Mouse (Mus musculus) embryonic facial prominence, embryonic 15.5 days (tissue): ENCODE measurements around the gene Zfand5. TPM values are rescaled to one million over a fixed set of nuclear protein-coding genes. Genes with fewer than 3 reads are reported as not detected.
"Not testable (repeated sequence)": the region's sequence is repeated elsewhere in the genome, so short reads cannot be mapped to it uniquely, and the experiment has no call there.

Experiments
- ATAC-seq: fragments of 200-750 bp; cut with Nextera tagmentation; 2 replicates; pipeline ENCODE4 v1.8.0; 2017; ENCODE audit warnings: low read depth, moderate TSS enrichment; ENCODE audit not compliant: insufficient number of reproducible peaks, low FRiP score, low TSS enrichment
- H3K27ac ChIP-seq: fragments of 300-500 bp; sonication (generic); replicated peaks from 2 replicates; pipeline ENCODE4 v1.5.1; 2015; ENCODE audit warnings: mild to moderate bottlenecking, inconsistent platforms
- H3K27me3 ChIP-seq: fragments of 300-500 bp; sonication (generic); 2 replicates; pipeline ENCODE4 v1.6.1; 2015; ENCODE audit warnings: inconsistent platforms
- H3K36me3 ChIP-seq: fragments of 300-500 bp; sonication (generic); 2 replicates; pipeline ENCODE4 v1.6.1; 2015; ENCODE audit warnings: mild to moderate bottlenecking, inconsistent platforms
- H3K4me1 ChIP-seq: fragments of 300-500 bp; sonication (generic); 2 replicates; pipeline ENCODE4 v1.6.1; 2015; ENCODE audit warnings: inconsistent platforms
- H3K4me2 ChIP-seq: fragments of 300-500 bp; sonication (generic); replicated peaks from 2 replicates; pipeline ENCODE4 v1.6.1; 2015; ENCODE audit warnings: mild to moderate bottlenecking, inconsistent platforms
- H3K4me3 ChIP-seq: fragments of 300-500 bp; sonication (generic); replicated peaks from 2 replicates; pipeline ENCODE4 v1.5.1; 2015; ENCODE audit warnings: mild to moderate bottlenecking, inconsistent platforms
- H3K9ac ChIP-seq: fragments of 300-500 bp; sonication (generic); 2 replicates; pipeline ENCODE4 v1.6.1; 2015; ENCODE audit warnings: inconsistent platforms
- H3K9me3 ChIP-seq: fragments of 300-500 bp; sonication (generic); replicated peaks from 2 replicates; pipeline ENCODE4 v1.6.1; 2016; ENCODE audit warnings: inconsistent platforms
- WGBS: fragments of 180-500 bp; shearing (Covaris S2); methylation state at CpG from one replicate; pipeline ENCODE4 v1.1.7; 2015; 5-methylcytosine and 5-hydroxymethylcytosine counted together
- polyA plus RNA-seq: library from polyadenylated mRNA; unstranded; fragments of >200 nt; fragmentation: Nextera tagmentation; extraction: Ambion mirVana; gene quantifications from 2 replicates; pipeline ENCODE4 v1.2.1, GENCODE M21; 2015

Zfand5 gene
- polyA plus RNA-seq = 117 and 123 TPM in 2 replicates

GRCm38 (mm10) chr19:21271741-21272654 is at the start of gene Zfand5:
Gene Zfand5 (plus strand): TSS chr19:21272278.
- H3K27me3 ChIP-seq = no peaks in the 10 kb centered on the region
- H3K4me1 ChIP-seq = 0 out of 2 replicates have a peak, but pooled peaks cover 4% of the 10 kb centered on the region
- WGBS = under 1% methylated on average over 106 of the region's 118 CpGs
- H3K9ac ChIP-seq = peak within 1 kb of the TSS; percentile 94
- peak; percentile 96 for ATAC-seq
- H3K4me3 ChIP-seq = peak within 1 kb of the TSS; percentile 93
- peak within 1 kb of the TSS; percentile 99 for H3K27ac ChIP-seq
- H3K4me2 ChIP-seq = peak within 1 kb of the TSS; percentile 69
- no peaks in the 10 kb centered on the region for H3K9me3 ChIP-seq
- H3K36me3 ChIP-seq = peaks cover 3% of the 10 kb centered on the region

DNA sequence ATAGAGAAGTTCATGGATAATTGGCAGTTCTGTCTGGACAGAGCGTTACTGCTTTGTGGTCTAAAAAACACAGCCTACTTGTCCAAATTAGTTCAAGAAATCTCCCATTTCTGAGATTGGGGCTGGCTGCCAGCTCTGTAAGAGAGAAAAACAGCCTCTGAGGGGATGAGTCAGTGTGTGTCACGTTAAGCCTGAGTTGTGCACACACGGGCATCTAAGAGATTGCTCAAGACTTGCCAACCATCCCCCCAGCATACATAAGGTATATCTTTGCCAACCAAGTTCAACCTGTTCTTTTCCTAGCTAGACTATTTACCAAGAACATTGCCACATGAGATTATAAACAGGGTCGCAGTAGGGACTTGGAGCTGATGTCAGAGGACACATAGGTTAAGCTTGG is 44.9 kb upstream of the Zfand5 start:
- 29% methylated on average over 4 of the region's 4 CpGs for WGBS
- Histone ChIP-seq H3K9me3 (no peaks in the 10 kb centered on the region), H3K27me3 (no peaks in the 10 kb centered on the region), H3K27ac (no peak overlapping the region), H3K9ac (no peak overlapping the region), H3K36me3 (no peaks in the 10 kb centered on the region), H3K4me1 (no peaks in the 10 kb centered on the region), H3K4me3 (no peak overlapping the region), H3K4me2 (no peak overlapping the region)
- no peak for ATAC-seq

DNA sequence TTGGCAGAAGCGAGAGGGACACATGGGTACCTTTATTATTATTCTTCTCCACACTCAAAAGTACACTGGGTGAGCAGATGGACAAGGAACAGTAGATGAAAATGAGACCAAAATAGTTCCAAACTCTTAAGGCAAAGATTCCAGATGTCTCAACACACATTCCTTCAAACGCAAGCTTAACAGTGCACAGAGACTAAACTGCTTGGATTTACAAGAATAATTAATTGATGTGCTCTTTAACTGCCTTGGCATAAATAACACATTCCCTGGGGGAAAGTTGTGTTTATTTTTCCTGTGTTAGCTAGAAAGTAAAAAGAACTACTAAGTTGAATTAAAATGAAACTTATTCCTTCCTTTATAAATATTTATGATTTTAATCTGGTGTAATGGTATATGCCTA is 44.3 kb upstream of the Zfand5 start:
- Histone ChIP-seq H3K27ac (no peak overlapping the region), H3K4me1 (no peaks in the 10 kb centered on the region), H3K36me3 (no peaks in the 10 kb centered on the region), H3K4me3 (no peak overlapping the region), H3K9ac (no peak overlapping the region), H3K9me3 (no peaks in the 10 kb centered on the region), H3K4me2 (no peak overlapping the region), H3K27me3 (no peaks in the 10 kb centered on the region)
- WGBS = 22% methylated on average over 2 of the region's 2 CpGs
- no peak for ATAC-seq

DNA sequence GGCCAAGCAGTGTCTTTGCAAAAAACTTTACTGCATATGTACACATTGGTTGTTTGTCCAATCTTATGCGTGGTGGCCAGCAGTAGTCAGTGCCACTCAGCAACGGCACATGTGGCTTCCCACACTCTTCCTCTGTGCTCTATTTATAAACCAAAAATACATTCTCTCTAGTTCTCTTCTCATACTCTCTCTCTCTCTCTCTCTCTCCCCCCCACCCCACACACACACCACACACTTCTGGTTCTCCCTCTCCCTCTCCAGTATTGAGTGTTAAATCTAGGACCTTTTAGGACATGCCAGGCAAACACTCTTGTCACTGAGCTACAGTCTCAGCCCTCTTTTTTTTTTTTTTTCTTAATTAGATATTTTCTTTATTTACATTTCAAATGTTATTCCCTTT is 23.3 kb upstream of the Zfand5 start:
- H3K36me3 ChIP-seq, H3K4me3 ChIP-seq, H3K9ac ChIP-seq, H3K9me3 ChIP-seq, H3K27me3 ChIP-seq, H3K4me1 ChIP-seq, H3K4me2 ChIP-seq, ATAC-seq, H3K27ac ChIP-seq: not testable (repeated sequence)
- WGBS = 88% methylated on average over 2 of the region's 2 CpGs

GRCm38 (mm10) chr19:21253846-21254245 is 18.2 kb upstream of the Zfand5 start:
- Histone ChIP-seq H3K27me3 (no peaks in the 10 kb centered on the region), H3K36me3 (no peaks in the 10 kb centered on the region), H3K4me3 (no peak overlapping the region), H3K9me3 (no peaks in the 10 kb centered on the region), H3K9ac (no peak overlapping the region), H3K4me2 (no peak overlapping the region), H3K4me1 (no peaks in the 10 kb centered on the region), H3K27ac (no peak overlapping the region)
- ATAC-seq = no peak
- 65% methylated on average over 2 of the region's 2 CpGs for WGBS

DNA sequence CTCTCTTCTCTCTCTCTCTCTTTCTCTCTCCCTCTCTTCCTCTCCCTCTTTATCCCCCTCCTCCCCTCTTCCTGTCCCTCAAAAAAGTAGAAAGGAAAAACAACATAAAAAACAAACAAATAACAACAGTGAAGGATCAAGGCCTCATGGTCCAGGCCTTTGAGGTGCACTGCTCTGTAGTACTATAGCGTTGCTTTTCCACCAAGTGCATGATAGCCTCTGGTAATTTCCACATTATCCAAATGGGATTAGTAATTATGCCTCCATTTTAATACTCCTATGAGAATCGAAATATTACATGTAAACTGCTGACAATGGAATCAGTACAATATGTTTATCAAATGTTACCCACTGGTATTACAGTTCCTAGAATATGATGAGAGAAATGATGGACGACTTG is 16.2 kb upstream of the Zfand5 start:
- Histone ChIP-seq H3K9me3 (no peaks in the 10 kb centered on the region), H3K36me3 (no peaks in the 10 kb centered on the region), H3K27ac (no peak overlapping the region), H3K4me1 (no peaks in the 10 kb centered on the region), H3K4me3 (no peak overlapping the region), H3K4me2 (no peak overlapping the region), H3K27me3 (no peaks in the 10 kb centered on the region), H3K9ac (no peak overlapping the region)
- 83% methylated on average over 3 of the region's 3 CpGs for WGBS
- ATAC-seq = no peak

DNA sequence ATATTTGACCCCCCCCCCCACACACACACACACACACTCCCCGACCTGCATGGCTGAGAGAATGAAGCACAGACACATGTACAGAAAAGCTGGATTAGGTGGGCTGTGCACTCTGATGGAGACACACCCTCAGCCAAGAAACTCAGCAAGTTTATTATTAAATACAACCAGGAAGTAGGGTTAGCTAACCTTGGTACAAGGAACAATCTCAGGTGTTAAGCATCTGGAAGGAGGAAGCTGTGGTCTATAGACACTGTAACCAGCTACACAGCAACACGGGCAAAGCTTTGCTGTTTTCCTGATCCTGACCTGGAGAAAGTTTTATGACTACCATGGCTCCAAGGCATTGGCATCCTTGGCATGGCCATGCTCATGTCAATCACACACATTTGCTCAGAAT is 12.6 kb upstream of the Zfand5 start:
- Histone ChIP-seq H3K9ac (no peak overlapping the region), H3K9me3 (no peaks in the 10 kb centered on the region), H3K27me3 (no peaks in the 10 kb centered on the region), H3K27ac (no peak overlapping the region), H3K36me3 (no peaks in the 10 kb centered on the region), H3K4me1 (no peaks in the 10 kb centered on the region), H3K4me3 (no peak overlapping the region), H3K4me2 (no peak overlapping the region)
- no peak for ATAC-seq
- 58% methylated on average over 2 of the region's 2 CpGs for WGBS

DNA sequence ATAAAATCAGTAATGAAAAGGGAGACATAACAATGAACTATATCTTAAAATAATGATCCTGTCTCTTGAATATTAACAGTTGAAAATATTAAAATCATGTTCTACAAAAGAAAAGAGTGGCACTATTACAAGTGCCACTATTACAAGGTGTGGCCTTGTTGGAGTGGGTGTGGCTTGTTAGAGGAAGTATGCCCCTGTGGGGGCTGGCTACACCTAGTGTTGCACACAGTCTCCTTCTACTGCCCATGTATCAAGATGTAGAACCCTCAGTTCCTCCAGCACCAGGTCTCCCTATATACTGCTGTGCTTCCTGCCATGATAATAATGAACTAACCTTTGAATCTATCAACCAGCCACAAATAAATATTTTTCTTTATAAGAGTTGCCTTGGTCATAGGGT is 11.8 kb upstream of the Zfand5 start:
- no peak for ATAC-seq
- Histone ChIP-seq H3K9ac (no peak overlapping the region), H3K4me1 (no peaks in the 10 kb centered on the region), H3K27ac (no peak overlapping the region), H3K4me3 (no peak overlapping the region), H3K9me3 (no peaks in the 10 kb centered on the region), H3K27me3 (no peaks in the 10 kb centered on the region), H3K4me2 (no peak overlapping the region), H3K36me3 (no peaks in the 10 kb centered on the region)

DNA sequence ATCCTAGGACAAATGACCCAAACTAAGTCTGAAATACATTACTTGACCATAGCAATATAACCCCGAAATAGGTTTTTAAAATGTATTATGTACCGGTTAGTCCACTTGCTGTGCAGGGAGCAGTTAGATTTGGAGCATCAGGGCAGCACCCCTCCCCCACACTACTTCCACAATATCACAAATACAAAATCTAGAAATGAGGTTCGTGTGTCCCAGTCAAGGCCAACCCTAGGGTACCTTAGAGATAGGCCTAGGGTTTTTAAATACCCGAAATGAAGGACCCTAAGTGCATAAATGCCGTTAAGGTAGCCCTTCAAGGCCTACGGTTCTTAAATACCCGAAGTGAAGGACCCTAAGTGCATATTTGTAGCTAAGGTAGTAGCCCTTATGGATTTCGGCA is 892 bp upstream of the Zfand5 start:
- peak overlapping the region; percentile 99 for H3K27ac ChIP-seq
- peak overlapping the region; percentile 94 for H3K9ac ChIP-seq
- H3K4me2 ChIP-seq = peak overlapping the region; percentile 69
- 27% methylated on average over 8 of the region's 8 CpGs for WGBS
- 0 out of 2 replicates have a peak, but pooled peaks cover 4% of the 10 kb centered on the region for H3K4me1 ChIP-seq
- ATAC-seq = no peak
- H3K4me3 ChIP-seq = peak overlapping the region; percentile 93
- no peaks in the 10 kb centered on the region for H3K9me3 ChIP-seq
- no peaks in the 10 kb centered on the region for H3K36me3 ChIP-seq
- no peaks in the 10 kb centered on the region for H3K27me3 ChIP-seq

- peaks cover 8% of the 10 kb centered on the region for H3K36me3 ChIP-seq
- peak overlapping the region; percentile 99 for H3K27ac ChIP-seq
- peak overlapping the region; percentile 69 for H3K4me2 ChIP-seq
- under 1% methylated on average over 66 of the region's 66 CpGs for WGBS
- H3K27me3 ChIP-seq = no peaks in the 10 kb centered on the region
- H3K4me1 ChIP-seq = 0 out of 2 replicates have a peak, but pooled peaks cover 4% of the 10 kb centered on the region
- no peaks in the 10 kb centered on the region for H3K9me3 ChIP-seq
- peak overlapping the region; percentile 93 for H3K4me3 ChIP-seq
- H3K9ac ChIP-seq = peak overlapping the region; percentile 94
- peak; percentile 65 for ATAC-seq
Observed at GRCm38 (mm10) chr19:21272655-21273284, 692 bp downstream of the Zfand5 start.

GRCm38 (mm10) chr19:21273440-21273839 is 1.4 kb downstream of the Zfand5 start:
- H3K9ac ChIP-seq = peak overlapping the region; percentile 37
- WGBS = under 1% methylated on average over 4 of the region's 4 CpGs

More at GRCm38 (mm10) chr19:21273440-21273839, 1.4 kb downstream of the Zfand5 start:
- no peaks in the 10 kb centered on the region for H3K9me3 ChIP-seq
- H3K4me3 ChIP-seq = peak overlapping the region; percentile 93
- ATAC-seq = no peak
- H3K27ac ChIP-seq = peak overlapping the region; percentile 75
- no peaks in the 10 kb centered on the region for H3K27me3 ChIP-seq
- peaks cover 10% of the 10 kb centered on the region for H3K36me3 ChIP-seq
- H3K4me1 ChIP-seq = 0 out of 2 replicates have a peak, but pooled peaks cover 4% of the 10 kb centered on the region
- peak overlapping the region; percentile 55 for H3K4me2 ChIP-seq
